In the genomic region with DNA sequence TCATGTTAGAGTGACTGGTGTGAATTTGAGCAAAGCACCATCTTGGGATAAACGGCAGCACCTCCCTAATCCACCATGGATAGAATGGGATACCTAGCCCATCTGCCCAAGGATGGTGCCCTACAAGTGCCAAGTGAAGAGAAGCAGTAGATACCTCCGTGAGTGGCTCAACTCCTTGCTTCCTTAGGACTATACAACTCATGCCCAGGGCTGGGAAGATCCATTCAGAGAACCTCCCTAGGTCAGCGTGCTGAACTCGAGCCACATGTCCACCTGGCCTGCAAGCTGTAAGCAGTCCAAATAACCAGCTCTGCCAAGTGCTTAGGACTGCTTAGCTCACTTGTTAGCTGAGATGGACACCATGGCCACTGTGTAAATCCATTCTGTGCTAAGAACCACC, we compare ENCODE assay signal across 15 mouse cellular contexts. TPM values are rescaled to one million over a fixed set of nuclear protein-coding genes. Genes with fewer than 3 reads are reported as not detected.
DNase-seq lines count a peak whose midpoint lies in the region; ATAC-seq and TF ChIP-seq lines count a peak whose summit lies in the region.
"Had no signal": no experiment of that assay in that cellular context is flagged by ENCODE, and none has a peak within 500 bp of the region (broad histone marks: within the 10 kb centered on the region; RNA-seq: fewer than 3 reads in every experiment).

No protein-coding gene starts in this region.

- H3K27ac ChIP-seq in forebrain, embryonic 14.5 days (ENCODE audit: low read depth, low read length): no peak overlapping the region
- H3K27ac ChIP-seq in forebrain, embryonic 13.5 days: no peak overlapping the region
- no peak overlapping the region for H3K27ac ChIP-seq in liver, adult 2 months (replicated peaks; ENCODE audit: insufficient read depth, low read depth, low read length)
- no peak overlapping the region for H3K27ac ChIP-seq in liver, embryonic 11.5 days (ENCODE audit: low read depth, low read length)
- H3K27ac ChIP-seq in embryonic facial prominence, embryonic 10.5 days (replicated peaks): no peak overlapping the region
- H3K27ac ChIP-seq in thymus, adult 2 months (ENCODE audit: control insufficient read depth, insufficient read depth, low read length): no peak overlapping the region
- H3K27ac ChIP-seq: heart, adult 2 months; left cerebral cortex, adult 2 months; liver, embryonic 12.5 days had no signal

- H3K79me2 ChIP-seq in liver, adult 2 months (ENCODE audit: control insufficient read depth, insufficient read depth, low read length): no peaks in the 10 kb centered on the region

- no peak overlapping the region for H3K4me2 ChIP-seq in forebrain, embryonic 14.5 days (ENCODE audit: low read length)
- H3K4me2 ChIP-seq in forebrain, embryonic 13.5 days: no peak overlapping the region
- no peak overlapping the region for H3K4me2 ChIP-seq in liver, embryonic 11.5 days
- H3K4me2 ChIP-seq: liver, embryonic 12.5 days had no signal

- no peak for DNase-seq in forebrain, embryonic 14.5 days (ENCODE audit: low spot score)
- peak; percentile 66 for DNase-seq in liver, adult 2 months (ENCODE audit: extremely low read depth, low read depth, low spot score)
- DNase-seq in liver, embryonic 11.5 days (ENCODE audit: low spot score): no peak
- DNase-seq in cerebellum, adult 11 months: peak; percentile 52
- peak; percentile 15 for DNase-seq in embryonic facial prominence, embryonic 10.5 days (ENCODE audit: low spot score)
- no peak for DNase-seq in thymus, postnatal 25 days
- no peak for DNase-seq in thymus, adult 2 months
- DNase-seq: heart, adult 2 months; right cerebral cortex, postnatal 25 days had no signal

- H3K9ac ChIP-seq in forebrain, embryonic 14.5 days (ENCODE audit: low read length): no peak overlapping the region
- H3K9ac ChIP-seq in forebrain, embryonic 13.5 days: no peak overlapping the region
- H3K9ac ChIP-seq in liver, adult 2 months (ENCODE audit: low read depth, low read length): no peak overlapping the region
- H3K9ac ChIP-seq in liver, embryonic 11.5 days (ENCODE audit: low read depth, low read length): no peak overlapping the region
- H3K9ac ChIP-seq: liver, embryonic 12.5 days had no signal

- TF ChIP-seq CTCF in liver, adult 2 months (IDR thresholded peaks at IDR 0.05; ENCODE audit: low read depth, low read length): no peak
- TF ChIP-seq CTCF in thymus, adult 2 months (IDR thresholded peaks at IDR 0.05; ENCODE audit: borderline replicate concordance, control insufficient read depth, extremely low read depth, insufficient read depth, low read length, poor library complexity): no peak

- no peak for TF ChIP-seq POLR2A in liver, adult 2 months (IDR thresholded peaks at IDR 0.05; ENCODE audit: extremely low read depth, insufficient read depth, low read length)
- TF ChIP-seq POLR2A in thymus, adult 2 months (IDR thresholded peaks at IDR 0.05; ENCODE audit: control insufficient read depth, extremely low read depth, insufficient read depth, low read length, poor library complexity): no peak

- ATAC-seq in forebrain, embryonic 14.5 days: 0 out of 2 replicates have a peak, but pooled peaks have one; percentile 16
- ATAC-seq in forebrain, embryonic 13.5 days: no peak
- ATAC-seq in liver, embryonic 11.5 days (replicated peaks; ENCODE audit: low FRiP score): no peak
- ATAC-seq: liver, embryonic 12.5 days had no signal

- no peak overlapping the region for H3K4me3 ChIP-seq in forebrain, embryonic 14.5 days (ENCODE audit: low read depth, low read length)
- H3K4me3 ChIP-seq in forebrain, embryonic 13.5 days: no peak overlapping the region
- no peak overlapping the region for H3K4me3 ChIP-seq in liver, adult 2 months (ENCODE audit: insufficient read depth, low read depth, low read length)
- no peak overlapping the region for H3K4me3 ChIP-seq in liver, embryonic 11.5 days (ENCODE audit: low read depth, low read length)
- H3K4me3 ChIP-seq in embryonic facial prominence, embryonic 10.5 days: no peak overlapping the region
- H3K4me3 ChIP-seq in thymus, adult 2 months (ENCODE audit: control insufficient read depth, insufficient read depth, low read length): no peak overlapping the region
- H3K4me3 ChIP-seq: erythroblast, embryonic 14.5 days; heart, adult 2 months; left cerebral cortex, adult 2 months; liver, embryonic 12.5 days; megakaryocyte, embryonic 14.5 days had no signal

- H3K36me3 ChIP-seq in forebrain, embryonic 14.5 days (ENCODE audit: control insufficient read depth, insufficient read depth, low read length): peaks cover 63% of the 10 kb centered on the region
- H3K36me3 ChIP-seq in forebrain, embryonic 13.5 days (ENCODE audit: poor library complexity, severe bottlenecking): peaks cover 67% of the 10 kb centered on the region
- peaks cover 40% of the 10 kb centered on the region for H3K36me3 ChIP-seq in liver, adult 2 months (ENCODE audit: control insufficient read depth, insufficient read depth, low read length)
- peaks cover 39% of the 10 kb centered on the region for H3K36me3 ChIP-seq in liver, embryonic 11.5 days (ENCODE audit: control insufficient read depth, insufficient read depth, low read length)
- peaks cover 68% of the 10 kb centered on the region for H3K36me3 ChIP-seq in embryonic facial prominence, embryonic 10.5 days (replicated peaks)
- H3K36me3 ChIP-seq in thymus, adult 2 months (ENCODE audit: control insufficient read depth, insufficient read depth, low read length): peaks cover 48% of the 10 kb centered on the region

- no peaks in the 10 kb centered on the region for H3K4me1 ChIP-seq in forebrain, embryonic 14.5 days (ENCODE audit: control insufficient read depth, insufficient read depth, low read length)
- no peaks in the 10 kb centered on the region for H3K4me1 ChIP-seq in forebrain, embryonic 13.5 days
- H3K4me1 ChIP-seq in liver, adult 2 months (ENCODE audit: control insufficient read depth, insufficient read depth, low read length): no peaks in the 10 kb centered on the region; the same call in 1 of the 2 replicates
- no peaks in the 10 kb centered on the region for H3K4me1 ChIP-seq in liver, embryonic 11.5 days (replicated peaks; ENCODE audit: control insufficient read depth, insufficient read depth, low read length)
- no peaks in the 10 kb centered on the region for H3K4me1 ChIP-seq in embryonic facial prominence, embryonic 10.5 days
- no peaks in the 10 kb centered on the region for H3K4me1 ChIP-seq in thymus, adult 2 months (replicated peaks; ENCODE audit: control insufficient read depth, insufficient read depth, low read length)
- H3K4me1 ChIP-seq: liver, embryonic 12.5 days had no signal

- no peaks in the 10 kb centered on the region for H3K9me3 ChIP-seq in forebrain, embryonic 14.5 days (replicated peaks; ENCODE audit: control insufficient read depth, low read length)
- H3K9me3 ChIP-seq in forebrain, embryonic 13.5 days (replicated peaks): no peaks in the 10 kb centered on the region
- H3K9me3 ChIP-seq in liver, embryonic 11.5 days (ENCODE audit: control insufficient read depth, low read length): no peaks in the 10 kb centered on the region
- no peaks in the 10 kb centered on the region for H3K9me3 ChIP-seq in embryonic facial prominence, embryonic 10.5 days
- H3K9me3 ChIP-seq: liver, embryonic 12.5 days had no signal

- H3K27me3 ChIP-seq in forebrain, embryonic 14.5 days (replicated peaks; ENCODE audit: control insufficient read depth, insufficient read depth, low read length): no peaks in the 10 kb centered on the region
- H3K27me3 ChIP-seq in forebrain, embryonic 13.5 days: no peaks in the 10 kb centered on the region
- H3K27me3 ChIP-seq in liver, adult 2 months (ENCODE audit: control insufficient read depth, insufficient read depth, low read length): no peaks in the 10 kb centered on the region
- no peaks in the 10 kb centered on the region for H3K27me3 ChIP-seq in liver, embryonic 11.5 days (replicated peaks; ENCODE audit: control insufficient read depth, insufficient read depth, low read length)
- H3K27me3 ChIP-seq in embryonic facial prominence, embryonic 10.5 days (replicated peaks; ENCODE audit: low read depth, poor library complexity, severe bottlenecking): no peaks in the 10 kb centered on the region
- no peaks in the 10 kb centered on the region for H3K27me3 ChIP-seq in thymus, adult 2 months (ENCODE audit: control insufficient read depth, insufficient read depth, low read length)

- 74% methylated on average over 4 of the region's 4 CpGs for WGBS in forebrain, embryonic 14.5 days
- 72% methylated on average over 4 of the region's 4 CpGs for WGBS in forebrain, embryonic 13.5 days
- 51% methylated on average over 4 of the region's 4 CpGs for WGBS in liver, adult 2 months
- 82% methylated on average over 4 of the region's 4 CpGs for WGBS in liver, embryonic 11.5 days
- 81% methylated on average over 4 of the region's 4 CpGs for WGBS in embryonic facial prominence, embryonic 10.5 days
- WGBS in thymus, adult 2 months: 93% methylated on average over 4 of the region's 4 CpGs

RNA-seq across cellular contexts. Expression of gene Kdelr3, which starts 11.0 kb away (rescaled TPM):
- polyA plus RNA-seq in forebrain, embryonic 14.5 days (2014; fragmentation: Nextera tagmentation; extraction: Ambion mirVana): 6.8 and 8.4 TPM in 2 replicates
- polyA plus RNA-seq in forebrain, embryonic 13.5 days (2015; fragmentation: Nextera tagmentation; extraction: Ambion mirVana): 5.1 and 6.4 TPM in 2 replicates
- total RNA-seq in liver, adult 2 months (2014; rRNA removed): 0.54 and 0.83 TPM in 2 replicates
- 0.50 and 0.67 TPM in 2 replicates for polyA plus RNA-seq in liver, adult 2 months (2012; rRNA removed)
- polyA plus RNA-seq in liver, embryonic 11.5 days (2014; fragmentation: Nextera tagmentation; extraction: Ambion mirVana): 9.0 and 10.8 TPM in 2 replicates
- polyA plus RNA-seq in embryonic facial prominence, embryonic 10.5 days (2016; fragmentation: Nextera tagmentation; extraction: Ambion mirVana): 7.1 and 8.8 TPM in 2 replicates
- polyA plus RNA-seq in thymus, adult 2 months (2012; rRNA removed): 2.0 and 3.4 TPM in 2 replicates
- polyA plus RNA-seq: erythroblast, embryonic 14.5 days had no signal

RNA-seq across cellular contexts. Expression of gene Ddx17, which starts 19.3 kb away (rescaled TPM):
- 88.7 and 97.1 TPM in 2 replicates for polyA plus RNA-seq in forebrain, embryonic 14.5 days (2014; fragmentation: Nextera tagmentation; extraction: Ambion mirVana)
- polyA plus RNA-seq in forebrain, embryonic 13.5 days (2015; fragmentation: Nextera tagmentation; extraction: Ambion mirVana): 61.5 and 66.8 TPM in 2 replicates
- total RNA-seq in liver, adult 2 months (2014; rRNA removed): 88.5 and 102 TPM in 2 replicates
- 75.3 and 105 TPM in 2 replicates for polyA plus RNA-seq in liver, adult 2 months (2012; rRNA removed)
- 49.9 and 54.2 TPM in 2 replicates for polyA plus RNA-seq in liver, embryonic 11.5 days (2014; fragmentation: Nextera tagmentation; extraction: Ambion mirVana)
- polyA plus RNA-seq in embryonic facial prominence, embryonic 10.5 days (2016; fragmentation: Nextera tagmentation; extraction: Ambion mirVana): 43.7 and 44.9 TPM in 2 replicates
- polyA plus RNA-seq in thymus, adult 2 months (2012; rRNA removed): 526 and 554 TPM in 2 replicates

RNA-seq across cellular contexts. Expression of gene Kcnj4, which starts 22.2 kb away (rescaled TPM):
- polyA plus RNA-seq in forebrain, embryonic 14.5 days (2014; fragmentation: Nextera tagmentation; extraction: Ambion mirVana): 0.18 TPM in 1 of 2 replicates, not detected in the other
- not detected in 2 replicates for polyA plus RNA-seq in forebrain, embryonic 13.5 days (2015; fragmentation: Nextera tagmentation; extraction: Ambion mirVana)
- 0.07 TPM in 1 of 2 replicates, not detected in the other for total RNA-seq in liver, adult 2 months (2014; rRNA removed)
- polyA plus RNA-seq in liver, adult 2 months (2012; rRNA removed): not detected in 2 replicates
- not detected in 2 replicates for polyA plus RNA-seq in liver, embryonic 11.5 days (2014; fragmentation: Nextera tagmentation; extraction: Ambion mirVana)
- not detected in 2 replicates for polyA plus RNA-seq in embryonic facial prominence, embryonic 10.5 days (2016; fragmentation: Nextera tagmentation; extraction: Ambion mirVana)
- polyA plus RNA-seq in thymus, adult 2 months (2012; rRNA removed): not detected in 2 replicates
- polyA plus RNA-seq: erythroblast, embryonic 14.5 days; hindbrain, embryonic 11.5 days; liver, embryonic 12.5 days had no signal

Comparison
In these comparisons a context has a peak if more than half of its experiments do, and no peak if none do; other contexts are left out.
1. DNase-seq: peak in liver, adult 2 months (single experiment), cerebellum, adult 11 months (single experiment) and embryonic facial prominence, embryonic 10.5 days (single experiment); none in forebrain, embryonic 14.5 days (single experiment), liver, embryonic 11.5 days (single experiment), thymus, postnatal 25 days (single experiment) and thymus, adult 2 months (single experiment).